Mouse (Mus musculus) brain, embryonic 14.5 days (tissue): ENCODE measurements at regions not wholly inside any gene's neighbourhood (a gene's known extent, or its start where the extent isn't known, plus 50 kb on each side); places are given as distances from the start of the nearest gene placed in this dataset.
A peak's percentile ranks its signal among the peaks of the same experiment; 100 is the strongest.

Experiments
- DNase-seq: peaks from one replicate; pipeline ENCODE4 v3.0.0-alpha.2; 2011; ENCODE audit warnings: low read depth
- CTCF ChIP-seq: fragments of 200-500 bp; IDR thresholded peaks from 2 replicates; pipeline ENCODE4 v1.5.1; 2012; ENCODE audit warnings: inconsistent platforms, mild to moderate bottlenecking, moderate library complexity, borderline replicate concordance; ENCODE audit not compliant: insufficient read depth, insufficient read length; ENCODE audit errors: extremely low read depth
- POLR2A ChIP-seq: fragments of 200-500 bp; IDR thresholded peaks from 2 replicates; pipeline ENCODE4 v1.6.1; 2012; ENCODE audit warnings: mild to moderate bottlenecking, inconsistent platforms, borderline replicate concordance; ENCODE audit not compliant: poor library complexity, insufficient read depth, insufficient read length, severe bottlenecking; ENCODE audit errors: extremely low read depth

- no peak for TF ChIP-seq CTCF
- no peak for TF ChIP-seq POLR2A
- no peak for DNase-seq
Observed at GRCm38 (mm10) chr17:67409911-67410310, 55.7 kb upstream of the Ptprm start.

GRCm38 (mm10) chr17:67405934-67406333 lies 51.7 kb upstream of the Ptprm start:
- TF ChIP-seq POLR2A (no peak), CTCF (no peak)
- peak; percentile 24 for DNase-seq
